Mouse (Mus musculus) left cerebral cortex, adult 6 months (tissue): Measurements from ENCODE around the gene Slc9a9. TPM values are rescaled to one million over a fixed set of nuclear protein-coding genes. Genes with fewer than 3 reads are reported as not detected.

Experiments
- long read RNA-seq, 2 experiments: library from polyadenylated mRNA; unstranded; transcript quantifications; one replicate each; pipeline ENCODE4 v2.0.0; 2019 to 2020
- polyA plus RNA-seq: library from polyadenylated mRNA; unstranded; fragments of <200 nt; fragmentation: Nextera tagmentation; gene quantifications from 2 replicates; pipeline ENCODE4 v1.2.3, GENCODE M21; 2021

Slc9a9 gene
- 6.4 and 8.1 TPM in 2 replicates for polyA plus RNA-seq
- long read RNA-seq, experiment 1, transcript Slc9a9-201 (16 exons, 3,468 nt), result major isoform, 32 of 61 reads
- long read RNA-seq, experiment 1, partial matches to known transcripts, result 3 of 61 reads
- long read RNA-seq, experiment 1, other reads (novel, unspliced or antisense), result 26 of 61 reads
- long read RNA-seq, experiment 2, transcript Slc9a9-201 (16 exons, 3,468 nt), result major isoform, 10 of 19 reads
- long read RNA-seq, experiment 2, partial matches to known transcripts, result 8 of 19 reads
- long read RNA-seq, experiment 2, other reads (novel, unspliced or antisense), result 1 of 19 reads

GRCm38 (mm10) chr9:94669791-94670577 lies at the start of gene Slc9a9:
Gene Slc9a9 (plus strand): TSS chr9:94669909.

Other genes starting within 250 kb of the Slc9a9 start
- gene 1190002N15Rik, start 131.8 kb upstream of the Slc9a9 start, polyA plus RNA-seq, result 7.0 and 18.6 TPM in 2 replicates